Mouse (Mus musculus): Measurements from ENCODE around the gene 1700029I15Rik.

- TF ChIP-seq USF1 (IDR thresholded peaks at IDR 0.05; ENCODE audit: low read depth, low read length): no peak
- TF ChIP-seq CTCF (conservative IDR thresholded peaks at IDR 0.05 in 1 of 2, IDR thresholded peaks at IDR 0.05 in 1 of 2; ENCODE audit: low read depth in 2 of 2, low read length in 2 of 2): no peak
- no peak for TF ChIP-seq RCOR1 (conservative IDR thresholded peaks at IDR 0.05; ENCODE audit: low read depth, low read length)
- no peak for TF ChIP-seq EP300 (IDR thresholded peaks at IDR 0.05; ENCODE audit: low read length)
- no peak for TF ChIP-seq POLR2A (IDR thresholded peaks at IDR 0.05; ENCODE audit: low read depth, low read length)
Observed at GRCm38 (mm10) chr2:92364086-92364485, 18.3 kb upstream of the 1700029I15Rik start.
